Mouse (Mus musculus) CH12.LX (cell line): ENCODE results near the gene Med19. TPM values are rescaled to one million over a fixed set of nuclear protein-coding genes. Genes with fewer than 3 reads are reported as not detected.

ENCODE experiments used
- DNase-seq: peaks from one replicate; pipeline ENCODE4 v3.0.0-alpha.2; 2013; ENCODE audit errors: extremely low read depth
- H3K27ac ChIP-seq: 2 replicates; pipeline ENCODE4 v1.5.1; 2012; ENCODE audit warnings: low read depth, mild to moderate bottlenecking, control low read depth, moderate library complexity; ENCODE audit not compliant: insufficient read depth
- H3K27me3 ChIP-seq: replicated peaks from 2 replicates; pipeline ENCODE3; 2012; ENCODE audit warnings: inconsistent platforms
- H3K36me3 ChIP-seq, 2 experiments: replicated peaks in 1 of 2; 2 replicates each; pipeline versions ENCODE3 to v1.6.1; 2012; ENCODE audit warnings: inconsistent platforms in 1 of 2, low read length in 1 of 2, mild to moderate bottlenecking in 1 of 2, mixed read lengths in 1 of 2, moderate library complexity in 1 of 2; ENCODE audit not compliant: control insufficient read depth in 1 of 2, insufficient read depth in 1 of 2
- H3K4me1 ChIP-seq, 2 experiments: 2 replicates each; pipeline ENCODE4 v1.6.1; 2012; ENCODE audit warnings: inconsistent platforms in 1 of 2, moderate library complexity in 1 of 2; ENCODE audit not compliant: insufficient read depth in 2 of 2, control insufficient read depth in 1 of 2
- H3K4me2 ChIP-seq: 2 replicates; pipeline ENCODE4 v1.6.1; 2012; ENCODE audit warnings: low read depth, mild to moderate bottlenecking, control low read depth; ENCODE audit not compliant: poor library complexity, insufficient read depth, severe bottlenecking
- H3K4me3 ChIP-seq, 3 experiments: fragments of 150-350 bp in 1 of 3; sonication (generic) in 1 of 3; replicated peaks in 1 of 3; 2 replicates each; pipeline versions ENCODE3 to v1.5.1; 2011 to 2012; ENCODE audit warnings: low read depth in 2 of 3, low read length in 2 of 3, mild to moderate bottlenecking in 2 of 3, moderate library complexity in 2 of 3, control low read depth in 1 of 3, improper control_type of control experiment in 1 of 3, inconsistent platforms in 1 of 3, mixed read lengths in 1 of 3; ENCODE audit not compliant: poor library complexity in 1 of 3
- H3K79me2 ChIP-seq: replicated peaks from 2 replicates; pipeline ENCODE4 v1.6.1; 2012; ENCODE audit warnings: mild to moderate bottlenecking, moderate library complexity; ENCODE audit not compliant: control insufficient read depth, poor library complexity, insufficient read depth, severe bottlenecking; ENCODE audit errors: extremely low read depth
- H3K9ac ChIP-seq: 2 replicates; pipeline ENCODE4 v1.6.1; 2012; ENCODE audit warnings: low read depth, mild to moderate bottlenecking, control low read depth, moderate library complexity; ENCODE audit not compliant: insufficient read depth
- H3K9me3 ChIP-seq: replicated peaks from 2 replicates; pipeline ENCODE3; 2012; ENCODE audit warnings: low read length, inconsistent platforms, mixed read lengths
- CHD1 ChIP-seq: IDR thresholded peaks from 2 replicates; pipeline ENCODE4 v1.6.1; 2012; ENCODE audit warnings: low read depth, low read length, improper control_type of control experiment, inconsistent platforms
- ELF1 ChIP-seq: IDR thresholded peaks from 2 replicates; pipeline ENCODE4 v1.6.1; 2014; ENCODE audit warnings: low read depth, mild to moderate bottlenecking, inconsistent platforms, low read length, improper control_type of control experiment
- RAD21 ChIP-seq: IDR thresholded peaks from 2 replicates; pipeline ENCODE4 v1.6.1; 2011; ENCODE audit warnings: low read depth, mild to moderate bottlenecking, low read length, improper control_type of control experiment, moderate library complexity
- SIN3A ChIP-seq: IDR thresholded peaks from 2 replicates; pipeline ENCODE4 v1.6.1; 2012; ENCODE audit warnings: low read length, improper control_type of control experiment, inconsistent platforms
- TBP ChIP-seq: conservative IDR thresholded peaks from 2 replicates; pipeline ENCODE4 v1.6.1; 2011; ENCODE audit warnings: low read depth, low read length, improper control_type of control experiment
- dilution Hi-C: fragments of 300-500 bp; cut with MboI; formaldehyde crosslinking; loops from 2 replicates; pipeline ENCODE4 v1.14.3; 2020; ENCODE audit warnings: low sequenced_read_pairs; ENCODE audit not compliant: extremely low pct_unique_long_range_greater_than_20kb, extremely low pct_ligation_motif_present
- in situ Hi-C: fragments of 300-500 bp; cut with MboI; formaldehyde crosslinking; loops from 3 replicates; pipeline ENCODE4 v1.14.3; 2019; ENCODE audit warnings: low sequenced_read_pairs, low pct_ligation_motif_present, low pct_unique_long_range_greater_than_20kb, mixed read lengths
- polyA plus RNA-seq: library from polyadenylated mRNA; unstranded; fragments of >175 nt; gene quantifications from 2 replicates; pipeline ENCODE4 v1.2.1, GENCODE M21; 2012; ENCODE audit warnings: low read depth; ENCODE audit not compliant: insufficient read length
- total RNA-seq, 2 experiments: library from RNA; depleted of rRNA; stranded (reverse); fragments of 300-350 nt in 1 of 2; fragments of >200 nt in 1 of 2; gene quantifications; 2 replicates each; pipeline ENCODE4 v1.2.3; 2012 to 2014

Gene Med19
- total and polyA plus RNA-seq, 3 experiments: 10.7 to 25.9 (median 23.1) TPM

DNA sequence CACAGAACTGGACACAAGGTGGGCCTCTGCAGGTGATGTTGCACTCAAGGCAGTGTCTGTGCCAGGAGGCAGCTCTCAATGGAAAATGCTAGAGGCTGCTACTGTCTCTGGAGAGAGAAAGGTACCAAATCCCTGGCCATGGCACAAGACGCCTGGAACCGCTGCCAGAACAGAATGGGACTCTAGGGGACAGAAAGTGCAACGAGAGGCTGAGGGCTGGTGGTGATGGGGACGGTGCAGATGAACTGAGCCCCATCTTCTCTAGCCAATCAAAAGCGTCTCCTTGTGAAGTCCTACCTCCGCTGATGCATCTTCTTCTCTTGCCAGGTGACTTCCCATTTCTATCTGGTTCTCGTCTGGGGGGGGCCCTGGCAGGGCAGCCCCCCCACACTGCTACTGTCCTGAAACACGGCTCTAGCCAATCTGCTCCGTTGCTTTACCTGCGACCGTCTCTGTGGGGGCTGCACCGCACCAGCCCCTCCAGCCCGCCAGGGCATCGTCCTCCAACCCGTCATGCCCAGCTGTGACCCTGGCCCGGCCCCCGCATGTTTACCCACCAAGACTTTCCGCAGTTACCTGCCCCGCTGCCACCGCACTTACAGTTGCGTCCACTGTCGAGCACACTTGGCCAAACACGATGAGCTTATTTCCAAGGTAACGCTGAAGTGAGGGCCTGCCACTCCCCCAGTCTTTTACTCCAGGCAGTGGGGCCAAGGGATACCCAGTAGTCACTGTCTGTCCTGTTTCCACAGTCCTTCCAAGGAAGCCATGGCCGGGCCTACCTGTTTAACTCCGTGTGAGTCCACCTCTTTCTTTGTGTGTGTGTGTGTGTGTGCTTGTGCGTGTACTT lies 58.3 kb downstream of the Med19 start:
- TF ChIP-seq SIN3A (no peak), RAD21 (no peak), TBP (no peak)
- TF ChIP-seq, all 38 proteins: peak for 0
- Histone ChIP-seq H3K4me3 (no peak overlapping the region), H3K36me3 (no peaks in the 10 kb centered on the region), H3K9me3 (no peaks in the 10 kb centered on the region), H3K4me2 (no peak overlapping the region), H3K4me1 (peaks cover 0 to 3% of the 10 kb centered on the region in 2 experiments; a peak in 1 of 4 replicates), H3K9ac (no peak overlapping the region), H3K27me3 (peaks cover 24% of the 10 kb centered on the region), H3K27ac (no peak overlapping the region), H3K79me2 (no peaks in the 10 kb centered on the region)
- DNase-seq: no peak
- in situ Hi-C loops (no loop called here), dilution Hi-C loops (no loop called here)

DNA sequence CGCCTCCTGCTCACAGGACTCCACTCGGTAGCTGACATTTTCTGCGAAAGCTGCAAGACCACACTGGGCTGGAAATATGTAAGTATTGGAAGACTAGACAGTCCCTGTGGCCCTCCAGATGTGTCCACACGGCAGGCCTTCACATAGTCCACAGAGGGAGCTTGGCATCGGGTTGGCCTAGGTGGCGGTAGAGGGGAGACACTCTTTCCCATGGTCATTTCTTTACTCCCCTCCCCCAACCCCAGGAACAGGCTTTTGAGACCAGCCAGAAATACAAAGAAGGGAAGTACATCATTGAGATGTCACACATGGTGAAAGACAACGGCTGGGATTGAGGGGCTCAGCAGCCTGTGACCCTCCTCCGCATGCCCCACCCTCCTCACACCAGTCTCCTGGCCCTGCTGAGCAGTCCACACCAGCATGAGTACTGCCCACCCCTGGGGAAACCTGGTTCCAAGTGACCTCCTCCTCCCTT lies 59.3 kb downstream of the Med19 start:
- in situ Hi-C loops (no loop called here), dilution Hi-C loops (no loop called here)
- Histone ChIP-seq H3K36me3 (no peaks in the 10 kb centered on the region), H3K79me2 (no peaks in the 10 kb centered on the region), H3K4me1 (peaks cover 0 to 3% of the 10 kb centered on the region in 2 experiments; a peak in 1 of 4 replicates), H3K27me3 (peaks cover 24% of the 10 kb centered on the region), H3K4me2 (no peak overlapping the region), H3K4me3 (no peak overlapping the region), H3K9ac (no peak overlapping the region), H3K9me3 (no peaks in the 10 kb centered on the region), H3K27ac (no peak overlapping the region)
- TF ChIP-seq ELF1 (no peak), CHD1 (no peak)
- no peak for DNase-seq

Other genes with a start within 250 kb of the Med19 start
- gene Tfpi, start 201.6 kb upstream of the Med19 start, total RNA-seq (2012; rRNA removed): not detected in 2 replicates
- 0.38 and 0.46 TPM in 2 replicates for gene Tfpi, start 201.6 kb upstream of the Med19 start, total RNA-seq (2014; rRNA removed)
- 0.17 TPM in 1 of 2 replicates, not detected in the other for gene Tfpi, start 201.6 kb upstream of the Med19 start, polyA plus RNA-seq
- 2.7 and 2.8 TPM in 2 replicates for gene Ctnnd1, start 27.6 kb upstream of the Med19 start, total RNA-seq (2012; rRNA removed)
- gene Ctnnd1, start 27.6 kb upstream of the Med19 start, total RNA-seq (2014; rRNA removed): 0.28 and 0.38 TPM in 2 replicates
- gene Ctnnd1, start 27.6 kb upstream of the Med19 start, polyA plus RNA-seq: 1.2 and 1.5 TPM in 2 replicates
- gene Btbd18, start 19.3 kb upstream of the Med19 start, total RNA-seq (2012; rRNA removed): 0.04 and 0.08 TPM in 2 replicates
- gene Btbd18, start 19.3 kb upstream of the Med19 start, total RNA-seq (2014; rRNA removed): not detected in 2 replicates
- gene Btbd18, start 19.3 kb upstream of the Med19 start, polyA plus RNA-seq: 0.18 and 0.24 TPM in 2 replicates
- gene Selenoh, start 7.6 kb upstream of the Med19 start, total RNA-seq (2012; rRNA removed): 453 and 473 TPM in 2 replicates
- gene Selenoh, start 7.6 kb upstream of the Med19 start, total RNA-seq (2014; rRNA removed): 408 and 428 TPM in 2 replicates
- 275 and 277 TPM in 2 replicates for gene Selenoh, start 7.6 kb upstream of the Med19 start, polyA plus RNA-seq
- not detected in 2 replicates for gene Gm28635, start 361 bp upstream of the Med19 start, total RNA-seq (2012; rRNA removed)
- gene Gm28635, start 361 bp upstream of the Med19 start, total RNA-seq (2014; rRNA removed): not detected in 2 replicates
- gene Gm28635, start 361 bp upstream of the Med19 start, polyA plus RNA-seq: not detected in 2 replicates
- 58.7 and 76.5 TPM in 2 replicates for gene Tmx2, start 738 bp downstream of the Med19 start, total RNA-seq (2012; rRNA removed)
- gene Tmx2, start 738 bp downstream of the Med19 start, total RNA-seq (2014; rRNA removed): 66.4 and 68.1 TPM in 2 replicates
- gene Tmx2, start 738 bp downstream of the Med19 start, polyA plus RNA-seq: 70.4 and 75.5 TPM in 2 replicates
- gene Zdhhc5, start 36.8 kb downstream of the Med19 start, total RNA-seq (2012; rRNA removed): 25.4 and 28.5 TPM in 2 replicates
- gene Zdhhc5, start 36.8 kb downstream of the Med19 start, total RNA-seq (2014; rRNA removed): 35.5 and 37.7 TPM in 2 replicates
- gene Zdhhc5, start 36.8 kb downstream of the Med19 start, polyA plus RNA-seq: 37.6 and 45.5 TPM in 2 replicates
- gene Clp1, start 48.9 kb downstream of the Med19 start, total RNA-seq (2012; rRNA removed): 32.0 and 42.1 TPM in 2 replicates
- gene Clp1, start 48.9 kb downstream of the Med19 start, total RNA-seq (2014; rRNA removed): 65.2 and 67.1 TPM in 2 replicates
- 37.0 and 46.5 TPM in 2 replicates for gene Clp1, start 48.9 kb downstream of the Med19 start, polyA plus RNA-seq
- 0.25 and 0.59 TPM in 2 replicates for gene Ypel4, start 55.7 kb downstream of the Med19 start, total RNA-seq (2012; rRNA removed)
- gene Ypel4, start 55.7 kb downstream of the Med19 start, total RNA-seq (2014; rRNA removed): not detected in 2 replicates
- not detected in 2 replicates for gene Ypel4, start 55.7 kb downstream of the Med19 start, polyA plus RNA-seq
- not detected in 2 replicates for gene Gm19426, start 65.3 kb downstream of the Med19 start, total RNA-seq (2012; rRNA removed)
- gene Gm19426, start 65.3 kb downstream of the Med19 start, total RNA-seq (2014; rRNA removed): not detected in 2 replicates
- gene Gm19426, start 65.3 kb downstream of the Med19 start, polyA plus RNA-seq: not detected in 2 replicates
- gene Serping1, start 97.0 kb downstream of the Med19 start, total RNA-seq (2012; rRNA removed): not detected in 2 replicates
- gene Serping1, start 97.0 kb downstream of the Med19 start, total RNA-seq (2014; rRNA removed): not detected in 2 replicates
- gene Serping1, start 97.0 kb downstream of the Med19 start, polyA plus RNA-seq: not detected in 2 replicates
- 1.7 and 2.0 TPM in 2 replicates for gene Ube2l6, start 120.4 kb downstream of the Med19 start, total RNA-seq (2012; rRNA removed)
- 7.3 and 8.5 TPM in 2 replicates for gene Ube2l6, start 120.4 kb downstream of the Med19 start, total RNA-seq (2014; rRNA removed)
- gene Ube2l6, start 120.4 kb downstream of the Med19 start, polyA plus RNA-seq: 4.1 and 5.0 TPM in 2 replicates
- gene Smtnl1, start 144.2 kb downstream of the Med19 start, total RNA-seq (2012; rRNA removed): 0.71 and 1.5 TPM in 2 replicates
- gene Smtnl1, start 144.2 kb downstream of the Med19 start, total RNA-seq (2014; rRNA removed): 0.26 TPM in 1 of 2 replicates, not detected in the other
- gene Smtnl1, start 144.2 kb downstream of the Med19 start, polyA plus RNA-seq: 0.13 and 0.14 TPM in 2 replicates
- gene Timm10, start 148.6 kb downstream of the Med19 start, total RNA-seq (2012; rRNA removed): 81.2 and 99.6 TPM in 2 replicates
- 107 and 115 TPM in 2 replicates for gene Timm10, start 148.6 kb downstream of the Med19 start, total RNA-seq (2014; rRNA removed)
- gene Timm10, start 148.6 kb downstream of the Med19 start, polyA plus RNA-seq: 77.7 and 86.0 TPM in 2 replicates
- 4.9 and 5.0 TPM in 2 replicates for gene Slc43a1, start 160.4 kb downstream of the Med19 start, total RNA-seq (2012; rRNA removed)
- 0.19 TPM in 1 of 2 replicates, not detected in the other for gene Slc43a1, start 160.4 kb downstream of the Med19 start, total RNA-seq (2014; rRNA removed)
- 0.30 and 0.71 TPM in 2 replicates for gene Slc43a1, start 160.4 kb downstream of the Med19 start, polyA plus RNA-seq
- gene Rtn4rl2, start 208.3 kb downstream of the Med19 start, total RNA-seq (2012; rRNA removed): not detected in 2 replicates
- gene Rtn4rl2, start 208.3 kb downstream of the Med19 start, total RNA-seq (2014; rRNA removed): not detected in 2 replicates
- not detected in 2 replicates for gene Rtn4rl2, start 208.3 kb downstream of the Med19 start, polyA plus RNA-seq